Mouse (Mus musculus) embryonic facial prominence, embryonic 10.5 days (tissue): ENCODE data around the gene Hectd1. TPM values are rescaled to one million over a fixed set of nuclear protein-coding genes. Genes with fewer than 3 reads are reported as not detected.

Source experiments
- DNase-seq: peaks from one replicate; pipeline ENCODE4 v3.0.0-alpha.2; 2017; ENCODE audit warnings: low spot score
- H3K27ac ChIP-seq: fragments of 300-500 bp; sonication (generic); replicated peaks from 2 replicates; pipeline ENCODE4 v1.5.1; 2016; ENCODE audit warnings: mild to moderate bottlenecking
- H3K27me3 ChIP-seq: fragments of 300-500 bp; sonication (generic); replicated peaks from 2 replicates; pipeline ENCODE4 v1.6.1; 2016; ENCODE audit warnings: low read depth, mild to moderate bottlenecking; ENCODE audit not compliant: poor library complexity, severe bottlenecking
- H3K36me3 ChIP-seq: fragments of 300-500 bp; sonication (generic); replicated peaks from 2 replicates; pipeline ENCODE4 v1.6.1; 2016; ENCODE audit warnings: mild to moderate bottlenecking, moderate library complexity
- H3K4me1 ChIP-seq: fragments of 300-500 bp; sonication (generic); 2 replicates; pipeline ENCODE4 v1.6.1; 2016
- H3K4me3 ChIP-seq: fragments of 300-500 bp; sonication (generic); 2 replicates; pipeline ENCODE4 v1.5.1; 2016; ENCODE audit warnings: mild to moderate bottlenecking, moderate library complexity
- H3K9me3 ChIP-seq: fragments of 300-500 bp; sonication (generic); 2 replicates; pipeline ENCODE4 v1.6.1; 2016; ENCODE audit warnings: mild to moderate bottlenecking
- WGBS: fragments of 180-500 bp; shearing (Covaris S2); methylation state at CpG from one replicate; pipeline ENCODE4 v1.1.7; 2016; 5-methylcytosine and 5-hydroxymethylcytosine counted together
- polyA plus RNA-seq: library from polyadenylated mRNA; unstranded; fragments of >200 nt; fragmentation: Nextera tagmentation; extraction: Ambion mirVana; gene quantifications from 2 replicates; pipeline ENCODE4 v1.2.1, GENCODE M21; 2016

The Hectd1 gene
- 34.1 and 35.1 TPM in 2 replicates for polyA plus RNA-seq

DNA sequence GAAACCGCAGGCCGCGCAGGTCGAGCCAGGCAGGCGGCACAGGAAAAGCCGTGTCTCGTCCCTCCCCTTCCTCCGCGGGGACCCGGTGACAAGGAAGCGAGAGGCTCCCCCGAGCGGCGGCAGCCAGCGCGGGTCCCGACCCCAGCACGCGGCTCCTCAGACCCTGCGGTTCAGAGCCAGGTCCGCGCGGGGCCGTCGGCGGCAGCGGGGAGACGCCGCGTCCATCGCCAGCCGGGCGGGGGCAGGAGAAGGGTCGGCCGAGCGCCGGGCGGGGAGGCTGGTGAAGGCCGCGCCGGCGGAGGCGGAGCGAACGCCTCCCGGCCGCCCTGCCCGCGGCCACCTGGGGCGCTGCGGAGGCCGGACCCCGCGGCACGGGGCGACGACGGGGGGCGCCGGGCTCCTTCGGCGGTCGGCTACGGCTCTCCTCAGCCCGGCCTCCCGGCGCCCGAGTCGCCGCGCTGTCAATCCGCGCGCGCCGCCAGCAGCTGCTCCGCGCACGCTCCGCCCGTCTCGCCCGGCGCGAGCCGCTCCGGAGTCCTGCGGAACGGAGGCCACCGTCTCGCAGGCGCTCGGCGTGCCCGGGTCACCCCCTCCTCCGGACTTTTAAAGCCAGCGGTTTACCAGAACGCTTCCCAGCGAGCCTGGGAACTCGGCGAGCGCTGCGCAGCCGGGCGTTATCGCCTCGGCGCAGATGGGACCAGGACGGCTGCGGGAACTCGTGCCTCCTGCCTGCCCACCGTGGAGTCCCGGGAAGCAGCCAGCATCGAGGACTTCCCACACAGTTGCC is at the start of gene Hectd1:
Hectd1 (minus strand) TSS at position 247 of the 787 bp plus-strand sequence.
- WGBS: under 1% methylated on average over 112 of the region's 114 CpGs
- Histone ChIP-seq H3K4me1 (peaks cover 22% of the 10 kb centered on the region), H3K27me3 (peaks cover 13% of the 10 kb centered on the region), H3K36me3 (peaks cover 27% of the 10 kb centered on the region), H3K9me3 (no peaks in the 10 kb centered on the region), H3K4me3 (peak within 1 kb of the TSS; percentile 98), H3K27ac (peak within 1 kb of the TSS; percentile 99)
- peak; percentile 89 for DNase-seq

DNA sequence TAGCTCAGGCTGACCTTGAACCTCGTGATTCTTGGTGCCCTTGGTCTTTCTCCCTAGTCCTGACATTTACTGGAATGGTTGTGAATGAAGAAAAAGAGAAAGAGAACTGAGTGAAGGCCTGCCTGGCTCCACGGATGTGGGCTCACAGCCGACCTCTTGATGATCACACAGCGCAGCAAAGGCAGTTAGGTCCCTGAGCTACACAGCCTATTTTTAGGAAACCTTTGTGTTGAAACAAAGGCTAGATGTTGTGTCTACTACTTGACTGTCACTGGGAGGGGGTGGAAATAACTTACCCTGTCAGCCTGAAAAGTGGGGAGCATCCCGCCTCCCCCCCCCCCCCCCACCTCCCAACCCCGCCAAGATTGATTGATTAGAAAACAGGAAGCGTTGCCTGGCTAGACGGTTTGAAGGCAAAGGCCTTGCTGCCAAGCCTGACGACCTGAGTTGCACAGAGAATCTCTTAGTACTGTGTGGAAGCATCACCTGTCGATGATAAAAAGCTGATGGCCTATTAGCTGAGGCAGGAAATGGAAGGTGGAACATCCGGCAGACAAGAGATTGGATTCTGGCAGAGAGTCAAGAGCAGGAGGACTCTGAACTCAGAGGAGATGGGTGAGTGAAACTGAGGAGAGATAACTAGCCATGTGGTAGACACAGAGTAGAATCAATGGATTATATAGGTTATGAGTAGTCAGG is 42.3 kb upstream of the Hectd1 start:
- Histone ChIP-seq H3K36me3 (peaks cover 13% of the 10 kb centered on the region), H3K4me1 (peaks cover 8% of the 10 kb centered on the region; the same call in 1 of the 2 replicates), H3K27ac (no peak overlapping the region), H3K4me3 (no peak overlapping the region), H3K27me3 (no peaks in the 10 kb centered on the region), H3K9me3 (no peaks in the 10 kb centered on the region)
- WGBS: 81% methylated on average over 11 of the region's 11 CpGs
- DNase-seq: no peak

DNA sequence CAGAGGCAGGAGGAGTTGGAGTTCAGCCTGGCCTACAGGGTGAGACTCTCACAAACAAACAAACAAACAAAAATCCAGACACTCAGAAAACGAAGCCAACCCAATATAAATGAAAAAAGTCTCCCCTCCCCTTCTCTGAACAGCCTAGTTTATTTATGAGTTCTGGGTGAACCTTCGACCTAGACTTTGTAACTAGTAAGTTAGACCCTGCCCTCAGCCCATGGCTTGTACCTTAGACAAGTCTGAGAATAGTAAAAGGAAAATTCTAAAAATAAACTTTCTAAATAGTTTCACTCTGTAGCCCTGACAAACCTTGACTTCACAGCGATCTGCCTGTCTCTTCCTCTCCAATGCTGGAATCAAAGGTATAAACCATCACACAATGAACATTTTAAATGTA is 40.2 kb upstream of the Hectd1 start:
- Histone ChIP-seq H3K27ac (no peak overlapping the region), H3K9me3 (no peaks in the 10 kb centered on the region), H3K4me1 (peaks cover 29% of the 10 kb centered on the region), H3K27me3 (no peaks in the 10 kb centered on the region), H3K36me3 (0 out of 2 replicates have a peak, but pooled peaks cover 5% of the 10 kb centered on the region), H3K4me3 (no peak overlapping the region)
- DNase-seq: no peak
- 82% methylated on average over 3 of the region's 3 CpGs for WGBS

- 89% methylated on average over 8 of the region's 8 CpGs for WGBS
- no peak overlapping the region for H3K4me3 ChIP-seq
- H3K4me1 ChIP-seq: peaks cover 31% of the 10 kb centered on the region
- H3K27ac ChIP-seq: no peak overlapping the region
- no peaks in the 10 kb centered on the region for H3K36me3 ChIP-seq
- no peaks in the 10 kb centered on the region for H3K9me3 ChIP-seq
- no peaks in the 10 kb centered on the region for H3K27me3 ChIP-seq
- no peak for DNase-seq
Observed at GRCm38 (mm10) chr12:51867076-51867475, 37.7 kb upstream of the Hectd1 start.

- 66% methylated on average over 13 of the region's 13 CpGs for WGBS
- no peak for DNase-seq
- H3K27ac ChIP-seq: no peak overlapping the region
Observed at GRCm38 (mm10) chr12:51866226-51866910, 37.0 kb upstream of the Hectd1 start.

DNA sequence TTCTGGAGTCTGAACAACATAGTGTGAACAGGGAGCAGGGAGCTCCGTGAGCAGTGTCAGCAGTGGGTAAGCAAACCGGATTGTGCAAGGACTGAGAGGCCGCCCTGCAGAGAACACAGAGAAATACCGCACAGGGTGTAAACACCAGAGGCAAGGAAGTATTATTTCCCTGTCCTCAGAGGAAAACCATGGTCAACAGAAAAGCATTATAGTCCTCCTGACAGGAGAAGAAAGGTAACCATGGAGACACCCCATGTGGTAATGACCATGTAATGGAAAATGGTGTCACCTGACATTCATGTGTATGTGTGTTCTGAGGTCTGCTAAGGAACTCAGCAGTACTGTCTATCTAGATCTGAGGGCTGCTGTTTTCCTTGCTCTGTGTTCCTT is 36.4 kb upstream of the Hectd1 start:
- peak; percentile 23 for DNase-seq
- Histone ChIP-seq H3K4me3 (no peak overlapping the region), H3K36me3 (no peaks in the 10 kb centered on the region), H3K27ac (no peak overlapping the region), H3K9me3 (no peaks in the 10 kb centered on the region), H3K4me1 (peaks cover 28% of the 10 kb centered on the region), H3K27me3 (no peaks in the 10 kb centered on the region)
- 35% methylated on average over 4 of the region's 4 CpGs for WGBS

More at GRCm38 (mm10) chr12:51866226-51866910, 37.0 kb upstream of the Hectd1 start:
- H3K36me3 ChIP-seq: no peaks in the 10 kb centered on the region
- peaks cover 28% of the 10 kb centered on the region for H3K4me1 ChIP-seq
- no peaks in the 10 kb centered on the region for H3K27me3 ChIP-seq
- H3K9me3 ChIP-seq: no peaks in the 10 kb centered on the region
- no peak overlapping the region for H3K4me3 ChIP-seq

DNA sequence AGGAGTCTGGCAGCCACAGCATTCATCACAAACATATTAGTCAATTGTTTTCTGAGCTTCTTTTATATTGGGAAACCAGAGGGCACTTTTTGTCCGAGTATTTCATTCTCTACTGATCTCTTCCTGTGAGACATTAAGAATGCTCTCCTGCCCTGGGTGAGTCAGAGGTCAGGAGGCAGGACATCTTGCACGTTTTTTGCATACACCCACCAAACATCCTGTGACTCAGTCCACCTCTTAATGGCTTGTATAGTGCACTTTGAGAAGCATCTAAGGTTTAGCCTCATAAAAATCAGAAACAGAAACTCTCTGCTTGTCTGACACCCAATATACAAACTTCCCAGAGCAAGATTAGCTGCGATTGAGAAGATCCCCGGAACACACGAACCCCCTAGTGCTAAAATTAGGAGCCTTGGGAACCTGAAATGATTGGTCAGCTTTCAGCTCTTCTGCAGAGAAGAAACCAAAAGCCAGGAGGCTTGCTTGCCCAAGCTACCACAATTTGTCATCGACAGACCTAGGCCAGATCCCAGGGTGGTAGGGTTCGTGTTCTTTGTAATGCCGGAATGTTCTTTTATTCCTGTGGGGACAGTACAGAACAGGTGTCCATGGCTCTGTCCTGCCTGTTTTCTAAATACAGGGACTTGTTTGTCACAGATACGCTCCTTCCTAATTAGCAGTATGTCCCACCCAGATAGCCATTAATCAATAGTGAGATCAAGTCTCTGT is 35.9 kb upstream of the Hectd1 start:
- Histone ChIP-seq H3K27me3 (no peaks in the 10 kb centered on the region), H3K4me1 (peaks cover 28% of the 10 kb centered on the region), H3K36me3 (no peaks in the 10 kb centered on the region), H3K4me3 (no peak overlapping the region), H3K27ac (no peak overlapping the region), H3K9me3 (no peaks in the 10 kb centered on the region)
- DNase-seq: no peak
- 66% methylated on average over 9 of the region's 9 CpGs for WGBS

DNA sequence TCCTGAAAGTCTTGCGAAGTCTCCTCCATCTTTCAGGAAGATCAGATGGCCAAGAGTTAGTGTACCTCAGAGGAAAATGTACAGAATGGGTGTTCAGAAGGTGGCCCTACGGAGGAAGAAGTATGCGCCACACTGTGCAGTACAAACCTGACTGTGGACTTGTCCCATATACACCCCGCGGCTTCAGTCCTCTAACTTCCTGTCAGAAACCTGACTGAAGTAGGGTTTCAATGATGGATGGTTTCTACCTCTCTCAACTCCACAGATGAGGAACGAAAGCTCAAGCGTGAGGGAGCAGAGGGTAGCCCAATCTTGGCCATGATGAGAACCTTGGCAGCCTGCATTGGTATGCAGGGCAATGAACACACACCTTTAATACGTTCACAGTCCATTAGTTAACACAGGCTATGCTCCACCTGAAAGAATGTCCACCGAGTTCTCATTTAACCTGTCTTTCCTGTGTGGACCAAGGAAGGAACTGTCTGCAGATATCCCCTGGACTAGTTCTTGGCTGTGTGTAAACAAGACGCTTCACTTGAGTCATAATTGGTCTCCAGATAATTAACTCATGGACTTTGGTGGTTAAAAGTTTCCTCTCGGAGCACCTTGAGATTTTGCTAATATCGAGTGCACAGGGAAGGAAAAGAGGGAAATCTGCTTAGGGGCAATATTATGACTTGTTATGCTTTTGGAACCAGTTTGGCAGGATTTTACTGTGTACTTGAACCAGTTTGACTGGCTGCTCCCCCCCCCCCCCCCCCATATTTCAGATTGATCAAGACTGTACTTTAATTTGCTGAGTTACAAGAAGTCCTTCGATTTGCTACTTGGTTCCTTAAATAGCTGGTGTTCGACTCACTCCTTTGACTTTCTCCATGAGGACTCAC is 34.0 kb upstream of the Hectd1 start:
- 88% methylated on average over 14 of the region's 14 CpGs for WGBS
- no peaks in the 10 kb centered on the region for H3K9me3 ChIP-seq
- no peak overlapping the region for H3K4me3 ChIP-seq
- H3K27me3 ChIP-seq: no peaks in the 10 kb centered on the region
- H3K36me3 ChIP-seq: no peaks in the 10 kb centered on the region
- H3K4me1 ChIP-seq: peaks cover 28% of the 10 kb centered on the region
- no peak overlapping the region for H3K27ac ChIP-seq
- no peak for DNase-seq

- DNase-seq: no peak
- H3K36me3 ChIP-seq: no peaks in the 10 kb centered on the region
- no peaks in the 10 kb centered on the region for H3K27me3 ChIP-seq
- H3K4me1 ChIP-seq: no peaks in the 10 kb centered on the region
- no peak overlapping the region for H3K4me3 ChIP-seq
- H3K9me3 ChIP-seq: no peaks in the 10 kb centered on the region
- H3K27ac ChIP-seq: no peak overlapping the region
- 75% methylated on average over 13 of the region's 13 CpGs for WGBS
Observed at GRCm38 (mm10) chr12:51858134-51859028, 29.0 kb upstream of the Hectd1 start.

GRCm38 (mm10) chr12:51856768-51857295 is 27.5 kb upstream of the Hectd1 start:
- DNase-seq: no peak
- 88% methylated on average over 8 of the region's 8 CpGs for WGBS

More at GRCm38 (mm10) chr12:51856768-51857295, 27.5 kb upstream of the Hectd1 start:
- Histone ChIP-seq H3K27ac (no peak overlapping the region), H3K27me3 (no peaks in the 10 kb centered on the region), H3K4me3 (no peak overlapping the region), H3K36me3 (no peaks in the 10 kb centered on the region), H3K9me3 (no peaks in the 10 kb centered on the region), H3K4me1 (no peaks in the 10 kb centered on the region)
